Mouse (Mus musculus) heart, embryonic 11.5 days (tissue): Measurements from ENCODE around the gene 0610012G03Rik. TPM values are rescaled to one million over a fixed set of nuclear protein-coding genes. Genes with fewer than 3 reads are reported as not detected.

Experiments used
- ATAC-seq: fragments of 200-750 bp; cut with Nextera tagmentation; replicated peaks from 2 replicates; pipeline ENCODE4 v1.8.0; 2017; ENCODE audit warnings: moderate library complexity; ENCODE audit not compliant: insufficient number of reproducible peaks, low FRiP score, low TSS enrichment
- H3K27ac ChIP-seq: fragments of 300-500 bp; sonication (generic); 2 replicates; pipeline ENCODE4 v1.5.1; 2014; ENCODE audit warnings: mild to moderate bottlenecking, low read depth, low read length
- H3K27me3 ChIP-seq: fragments of 300-500 bp; sonication (generic); 2 replicates; pipeline ENCODE4 v1.6.1; 2014; ENCODE audit warnings: mild to moderate bottlenecking, low read length, mixed read lengths; ENCODE audit not compliant: control insufficient read depth, insufficient read depth
- H3K36me3 ChIP-seq: fragments of 300-500 bp; sonication (generic); 2 replicates; pipeline ENCODE4 v1.6.1; 2014; ENCODE audit warnings: mild to moderate bottlenecking, low read length, moderate library complexity, mixed read lengths; ENCODE audit not compliant: control insufficient read depth, insufficient read depth
- H3K4me1 ChIP-seq: fragments of 300-500 bp; sonication (generic); 2 replicates; pipeline ENCODE4 v1.6.1; 2014; ENCODE audit warnings: low read length; ENCODE audit not compliant: control insufficient read depth, insufficient read depth
- H3K4me2 ChIP-seq: fragments of 300-500 bp; sonication (generic); 2 replicates; pipeline ENCODE4 v1.6.1; 2014; ENCODE audit warnings: mild to moderate bottlenecking, moderate library complexity
- H3K4me3 ChIP-seq: fragments of 300-500 bp; sonication (generic); 2 replicates; pipeline ENCODE4 v1.5.1; 2014; ENCODE audit warnings: low read depth, low read length
- H3K9ac ChIP-seq: fragments of 300-500 bp; sonication (generic); 2 replicates; pipeline ENCODE4 v1.6.1; 2014; ENCODE audit warnings: mild to moderate bottlenecking, low read depth, low read length, moderate library complexity
- H3K9me3 ChIP-seq: fragments of 300-500 bp; sonication (generic); replicated peaks from 2 replicates; pipeline ENCODE4 v1.6.1; 2016; ENCODE audit warnings: low read length; ENCODE audit not compliant: control insufficient read depth
- WGBS: fragments of 180-500 bp; shearing (Covaris S2); extraction: QIAGEN DNeasy Blood & Tissue Kit; methylation state at CpG from one replicate; pipeline ENCODE4 v1.1.7; 2014; ENCODE audit not compliant: insufficient replicate concordance; 5-methylcytosine and 5-hydroxymethylcytosine counted together
- polyA plus RNA-seq: library from polyadenylated mRNA; unstranded; fragments of >200 nt; fragmentation: Nextera tagmentation; extraction: Ambion mirVana; gene quantifications from 2 replicates; pipeline ENCODE4 v1.2.1, GENCODE M21; 2014

The 0610012G03Rik gene
- polyA plus RNA-seq, 1 experiment from 2014 or later, result 113 TPM

GRCm38 (mm10) chr16:31935091-31935979 lies 13.0 kb downstream of the 0610012G03Rik start:
- H3K9me3 ChIP-seq, result no peaks in the 10 kb centered on the region
- no peak overlapping the region for H3K27ac ChIP-seq
- WGBS, result 4% methylated on average over 36 of the region's 36 CpGs
- peaks cover 15% of the 10 kb centered on the region for H3K4me1 ChIP-seq
- no peak for ATAC-seq
- H3K4me3 ChIP-seq, result peak overlapping the region; percentile 41
- H3K4me2 ChIP-seq, result peak overlapping the region; percentile 91
- H3K9ac ChIP-seq, result peak overlapping the region; percentile 34; the same call in 1 of the 2 replicates
- H3K27me3 ChIP-seq, result peaks cover 45% of the 10 kb centered on the region
- no peaks in the 10 kb centered on the region for H3K36me3 ChIP-seq

DNA sequence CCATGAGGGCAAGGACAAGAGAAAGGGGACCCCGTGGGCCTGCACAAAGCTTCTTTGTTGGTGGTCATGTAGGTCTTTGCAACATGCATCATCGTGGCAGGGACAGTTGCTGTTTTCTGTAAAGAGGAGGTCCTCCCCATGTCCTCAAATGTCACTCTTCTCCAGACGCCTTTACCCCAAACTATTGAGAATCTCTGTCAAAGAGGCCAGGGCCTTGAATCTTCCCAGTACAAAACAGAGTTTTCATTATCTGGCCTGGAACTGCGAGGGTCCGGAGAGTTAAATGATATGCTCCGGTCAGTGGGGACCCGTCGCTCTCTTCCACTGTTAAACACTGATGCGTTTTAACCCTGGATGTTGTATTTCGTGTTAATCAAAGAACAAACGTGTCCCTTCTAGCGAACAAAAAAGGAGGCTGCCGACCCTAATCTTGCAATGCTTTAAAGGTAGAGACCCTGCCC lies 13.7 kb downstream of the 0610012G03Rik start:
- H3K4me2 ChIP-seq, result peak overlapping the region; percentile 91
- H3K27ac ChIP-seq, result no peak overlapping the region
- peaks cover 15% of the 10 kb centered on the region for H3K4me1 ChIP-seq
- no peak overlapping the region for H3K9ac ChIP-seq
- H3K9me3 ChIP-seq, result no peaks in the 10 kb centered on the region
- ATAC-seq, result no peak
- H3K36me3 ChIP-seq, result no peaks in the 10 kb centered on the region
- peak overlapping the region; percentile 52 for H3K4me3 ChIP-seq
- 20% methylated on average over 13 of the region's 13 CpGs for WGBS
- H3K27me3 ChIP-seq, result peaks cover 46% of the 10 kb centered on the region

DNA sequence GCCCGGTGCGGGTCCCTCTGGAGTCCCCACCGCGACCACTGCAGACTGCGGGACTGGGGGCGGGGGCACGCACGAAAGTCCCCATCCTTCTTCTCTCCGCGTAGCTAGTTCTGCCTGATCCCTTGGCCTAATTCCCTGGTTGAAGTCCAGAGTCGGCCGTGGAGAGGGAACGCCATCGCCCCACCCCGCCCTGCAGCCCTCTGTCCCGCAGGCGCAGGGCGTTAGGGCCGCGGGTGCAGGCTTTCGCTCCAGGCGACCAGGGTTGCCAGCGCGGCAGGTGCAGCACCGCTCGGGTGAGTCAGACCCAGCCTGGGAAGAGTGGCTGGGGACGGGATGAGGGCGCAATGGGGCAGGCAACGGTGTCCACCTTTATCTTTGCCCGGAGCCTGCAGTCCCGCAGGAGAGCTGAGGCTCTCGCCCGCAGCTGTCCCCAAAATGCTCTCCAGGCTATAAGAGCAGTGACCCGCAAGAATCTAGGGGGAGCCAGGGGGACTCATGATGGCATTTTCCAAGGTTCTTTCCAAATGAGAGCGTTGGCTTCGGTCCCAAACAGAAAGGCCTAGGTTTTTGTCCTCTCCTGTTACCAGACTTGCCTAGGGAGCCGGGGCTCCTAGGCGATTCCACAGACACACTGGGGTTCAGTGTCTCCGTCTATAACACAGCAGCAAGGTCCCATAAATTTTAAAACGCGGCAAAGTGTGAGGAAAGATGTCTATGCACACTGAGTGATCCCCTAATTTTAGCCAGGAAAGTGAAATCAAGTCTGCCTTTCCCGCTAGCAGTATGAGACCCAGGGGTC lies 14.3 kb downstream of the 0610012G03Rik start, which contains the start of gene Pigz:
Gene Pigz, plus strand, starts transcription at position 101 of the 799 bp plus-strand sequence.
- peak within 1 kb of the TSS; percentile 91 for H3K4me2 ChIP-seq
- peak within 1 kb of the TSS; percentile 52 for H3K4me3 ChIP-seq
- H3K9me3 ChIP-seq, result no peaks in the 10 kb centered on the region
- no peaks in the 10 kb centered on the region for H3K36me3 ChIP-seq
- no peak for ATAC-seq
- H3K27me3 ChIP-seq, result peaks cover 46% of the 10 kb centered on the region
- no peak within 1 kb of the TSS for H3K27ac ChIP-seq
- peaks cover 15% of the 10 kb centered on the region for H3K4me1 ChIP-seq
- peak within 1 kb of the TSS; percentile 69 for H3K9ac ChIP-seq
- 7% methylated on average over 42 of the region's 42 CpGs for WGBS

GRCm38 (mm10) chr16:31932840-31933697 lies 15.2 kb downstream of the 0610012G03Rik start:
- no peaks in the 10 kb centered on the region for H3K9me3 ChIP-seq
- H3K36me3 ChIP-seq, result no peaks in the 10 kb centered on the region
- H3K4me1 ChIP-seq, result peaks cover 15% of the 10 kb centered on the region
- H3K27me3 ChIP-seq, result peaks cover 46% of the 10 kb centered on the region
- no peak overlapping the region for H3K27ac ChIP-seq
- peak overlapping the region; percentile 52 for H3K4me3 ChIP-seq
- H3K4me2 ChIP-seq, result peak overlapping the region; percentile 91
- H3K9ac ChIP-seq, result peak overlapping the region; percentile 69
- ATAC-seq, result peak; percentile 68; the same call in 1 of the 2 replicates
- WGBS, result 2% methylated on average over 50 of the region's 50 CpGs

GRCm38 (mm10) chr16:31932255-31932654 lies 16.0 kb downstream of the 0610012G03Rik start:
- H3K4me2 ChIP-seq, result no peak overlapping the region
- WGBS, result 54% methylated on average over 5 of the region's 5 CpGs

GRCm38 (mm10) chr16:31931330-31931729 lies 17.0 kb downstream of the 0610012G03Rik start:
- H3K27ac ChIP-seq, result no peak overlapping the region
- H3K9ac ChIP-seq, result no peak overlapping the region
- peaks cover 15% of the 10 kb centered on the region for H3K4me1 ChIP-seq
- 53% methylated on average over 17 of the region's 17 CpGs for WGBS
- no peak overlapping the region for H3K4me2 ChIP-seq
- no peak for ATAC-seq
- H3K36me3 ChIP-seq, result no peaks in the 10 kb centered on the region
- H3K4me3 ChIP-seq, result no peak overlapping the region
- no peaks in the 10 kb centered on the region for H3K9me3 ChIP-seq
- peaks cover 44% of the 10 kb centered on the region for H3K27me3 ChIP-seq

More at GRCm38 (mm10) chr16:31932255-31932654, 16.0 kb downstream of the 0610012G03Rik start:
- Histone ChIP-seq H3K9me3 (no peaks in the 10 kb centered on the region), H3K27ac (no peak overlapping the region), H3K27me3 (peaks cover 46% of the 10 kb centered on the region), H3K4me3 (no peak overlapping the region), H3K4me1 (peaks cover 15% of the 10 kb centered on the region), H3K9ac (no peak overlapping the region), H3K36me3 (no peaks in the 10 kb centered on the region)
- no peak for ATAC-seq

- 75% methylated on average over 5 of the region's 5 CpGs for WGBS
- ATAC-seq, result no peak
- H3K9ac ChIP-seq, result no peak overlapping the region
Observed at GRCm38 (mm10) chr16:31927412-31927811, 20.9 kb downstream of the 0610012G03Rik start.

More at GRCm38 (mm10) chr16:31927412-31927811, 20.9 kb downstream of the 0610012G03Rik start:
- H3K27me3 ChIP-seq, result peaks cover 12% of the 10 kb centered on the region
- H3K36me3 ChIP-seq, result no peaks in the 10 kb centered on the region
- H3K4me1 ChIP-seq, result no peaks in the 10 kb centered on the region
- no peak overlapping the region for H3K4me2 ChIP-seq
- no peak overlapping the region for H3K27ac ChIP-seq
- no peaks in the 10 kb centered on the region for H3K9me3 ChIP-seq
- H3K4me3 ChIP-seq, result no peak overlapping the region
